Comparison of ENCODE assay signal across 13 mouse cellular contexts in the genomic region with DNA sequence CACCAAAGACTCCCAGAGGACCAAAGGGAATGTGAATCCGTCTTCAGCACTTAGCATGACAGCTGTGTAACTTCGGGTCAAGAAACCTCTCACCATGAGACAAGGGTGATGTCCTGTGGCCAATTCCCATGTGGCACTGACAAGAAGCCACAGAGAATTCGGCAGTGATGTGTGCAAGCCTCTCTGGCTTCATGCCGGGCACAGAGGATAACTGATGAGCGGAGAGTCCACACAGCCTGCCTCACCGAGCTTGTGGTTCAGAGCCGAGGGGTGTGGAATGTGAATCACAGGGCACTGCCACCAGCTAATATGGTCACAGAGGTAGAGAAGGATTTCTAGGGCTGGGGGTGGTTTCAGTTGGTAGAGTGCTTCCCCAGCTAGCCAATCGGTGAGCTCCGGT.
"Had no signal": no experiment of that assay in that cellular context is flagged by ENCODE, and none has a peak within 500 bp of the region (broad histone marks: within the 10 kb centered on the region; RNA-seq: fewer than 3 reads in every experiment).

No protein-coding gene starts in this region.

- H3K4me2 ChIP-seq: lung, embryonic 15.5 days; midbrain, embryonic 12.5 days; neural tube, embryonic 12.5 days had no signal

- H3K27me3 ChIP-seq: lung, embryonic 15.5 days; neural tube, embryonic 12.5 days had no signal

- ATAC-seq: midbrain, embryonic 16.5 days had no signal

- H3K4me1 ChIP-seq: lung, embryonic 15.5 days had no signal

- DNase-seq: lung, adult 18-20 months; lung, postnatal 14 days; midbrain, embryonic 14.5 days; right cerebral cortex, postnatal 14 days; thymus, adult 18-20 months; thymus, postnatal 14 days; thymus, postnatal 4 days had no signal

- H3K9ac ChIP-seq: liver, embryonic 14.5 days; lung, embryonic 15.5 days; midbrain, embryonic 12.5 days; neural tube, embryonic 12.5 days had no signal

- H3K9me3 ChIP-seq: lung, embryonic 15.5 days; midbrain, embryonic 12.5 days; neural tube, embryonic 12.5 days had no signal

- H3K36me3 ChIP-seq: lung, embryonic 15.5 days; neural tube, embryonic 12.5 days had no signal

- H3K27ac ChIP-seq: liver, embryonic 14.5 days; lung, embryonic 15.5 days; midbrain, embryonic 10.5 days; midbrain, embryonic 12.5 days; neural tube, embryonic 12.5 days had no signal

- H3K4me3 ChIP-seq: lung, embryonic 15.5 days; midbrain, embryonic 10.5 days; midbrain, embryonic 12.5 days; neural tube, embryonic 12.5 days had no signal
